Mouse (Mus musculus) CH12.LX (cell line): ENCODE measurements at regions not wholly inside any gene's neighbourhood (a gene's known extent, or its start where the extent isn't known, plus 50 kb on each side); places are given as distances from the start of the nearest gene placed in this dataset.
A peak's percentile ranks its signal among the peaks of the same experiment; 100 is the strongest.

Experiments used
- DNase-seq: peaks from one replicate; pipeline ENCODE4 v3.0.0-alpha.2; 2013; ENCODE audit errors: extremely low read depth
- H3K27ac ChIP-seq: 2 replicates; pipeline ENCODE4 v1.5.1; 2012; ENCODE audit warnings: low read depth, mild to moderate bottlenecking, control low read depth, moderate library complexity; ENCODE audit not compliant: insufficient read depth
- H3K27me3 ChIP-seq: replicated peaks from 2 replicates; pipeline ENCODE3; 2012; ENCODE audit warnings: inconsistent platforms
- H3K36me3 ChIP-seq, 2 experiments: replicated peaks in 1 of 2; 2 replicates each; pipeline versions ENCODE3 to v1.6.1; 2012; ENCODE audit warnings: inconsistent platforms in 1 of 2, low read length in 1 of 2, mild to moderate bottlenecking in 1 of 2, mixed read lengths in 1 of 2, moderate library complexity in 1 of 2; ENCODE audit not compliant: control insufficient read depth in 1 of 2, insufficient read depth in 1 of 2
- H3K4me1 ChIP-seq, 2 experiments: 2 replicates each; pipeline ENCODE4 v1.6.1; 2012; ENCODE audit warnings: inconsistent platforms in 1 of 2, moderate library complexity in 1 of 2; ENCODE audit not compliant: insufficient read depth in 2 of 2, control insufficient read depth in 1 of 2
- H3K4me2 ChIP-seq: 2 replicates; pipeline ENCODE4 v1.6.1; 2012; ENCODE audit warnings: low read depth, mild to moderate bottlenecking, control low read depth; ENCODE audit not compliant: poor library complexity, insufficient read depth, severe bottlenecking
- H3K4me3 ChIP-seq, 3 experiments: fragments of 150-350 bp in 1 of 3; sonication (generic) in 1 of 3; replicated peaks in 1 of 3; 2 replicates each; pipeline versions ENCODE3 to v1.5.1; 2011 to 2012; ENCODE audit warnings: low read depth in 2 of 3, low read length in 2 of 3, mild to moderate bottlenecking in 2 of 3, moderate library complexity in 2 of 3, control low read depth in 1 of 3, improper control_type of control experiment in 1 of 3, inconsistent platforms in 1 of 3, mixed read lengths in 1 of 3; ENCODE audit not compliant: poor library complexity in 1 of 3
- H3K79me2 ChIP-seq: replicated peaks from 2 replicates; pipeline ENCODE4 v1.6.1; 2012; ENCODE audit warnings: mild to moderate bottlenecking, moderate library complexity; ENCODE audit not compliant: control insufficient read depth, poor library complexity, insufficient read depth, severe bottlenecking; ENCODE audit errors: extremely low read depth
- H3K9ac ChIP-seq: 2 replicates; pipeline ENCODE4 v1.6.1; 2012; ENCODE audit warnings: low read depth, mild to moderate bottlenecking, control low read depth, moderate library complexity; ENCODE audit not compliant: insufficient read depth
- H3K9me3 ChIP-seq: replicated peaks from 2 replicates; pipeline ENCODE3; 2012; ENCODE audit warnings: low read length, inconsistent platforms, mixed read lengths
- CHD2 ChIP-seq: IDR thresholded peaks from 2 replicates; pipeline ENCODE4 v1.6.1; 2011; ENCODE audit warnings: low read length, improper control_type of control experiment
- E2F4 ChIP-seq: IDR thresholded peaks from 2 replicates; pipeline ENCODE4 v1.6.1; 2011; ENCODE audit warnings: low read depth, low read length, improper control_type of control experiment; ENCODE audit not compliant: insufficient replicate concordance
- EP300 ChIP-seq: IDR thresholded peaks from 2 replicates; pipeline ENCODE4 v1.6.1; 2011; ENCODE audit warnings: low read length, improper control_type of control experiment
- GABPA ChIP-seq: IDR thresholded peaks from 2 replicates; pipeline ENCODE4 v1.6.1; 2012; ENCODE audit warnings: low read depth, low read length, improper control_type of control experiment, inconsistent platforms; ENCODE audit not compliant: insufficient replicate concordance
- HCFC1 ChIP-seq: IDR thresholded peaks from 2 replicates; pipeline ENCODE4 v1.6.1; 2012; ENCODE audit warnings: low read depth, mild to moderate bottlenecking, inconsistent platforms, low read length, improper control_type of control experiment
- IRF4 ChIP-seq: IDR thresholded peaks from 2 replicates; pipeline ENCODE4 v1.6.1; 2014; ENCODE audit warnings: low read depth, mild to moderate bottlenecking, inconsistent platforms, low read length, improper control_type of control experiment
- JUND ChIP-seq: conservative IDR thresholded peaks from 2 replicates; pipeline ENCODE4 v1.6.1; 2011; ENCODE audit warnings: low read depth, low read length, improper control_type of control experiment
- KAT2A ChIP-seq: IDR thresholded peaks from 2 replicates; pipeline ENCODE4 v1.6.1; 2012; ENCODE audit warnings: low read length, improper control_type of control experiment, inconsistent platforms; ENCODE audit not compliant: insufficient replicate concordance
- MAFK ChIP-seq: IDR thresholded peaks from 2 replicates; pipeline ENCODE4 v1.6.1; 2011; ENCODE audit warnings: low read length, improper control_type of control experiment; ENCODE audit not compliant: insufficient replicate concordance
- MAX ChIP-seq: IDR thresholded peaks from 2 replicates; pipeline ENCODE4 v1.6.1; 2011; ENCODE audit warnings: low read length, improper control_type of control experiment
- MAZ ChIP-seq: IDR thresholded peaks from 2 replicates; pipeline ENCODE4 v1.6.1; 2012; ENCODE audit warnings: low read depth, mild to moderate bottlenecking, inconsistent platforms, low read length, improper control_type of control experiment, moderate library complexity
- MEF2A ChIP-seq: IDR thresholded peaks from 2 replicates; pipeline ENCODE4 v1.6.1; 2014; ENCODE audit warnings: low read depth, mild to moderate bottlenecking, inconsistent platforms, low read length, improper control_type of control experiment, borderline replicate concordance
- MXI1 ChIP-seq: IDR thresholded peaks from 2 replicates; pipeline ENCODE4 v1.6.1; 2011; ENCODE audit warnings: mild to moderate bottlenecking, low read depth, low read length, improper control_type of control experiment
- NELFE ChIP-seq: IDR thresholded peaks from 2 replicates; pipeline ENCODE4 v1.6.1; 2011; ENCODE audit warnings: low read depth, low read length, improper control_type of control experiment
- NRF1 ChIP-seq: IDR thresholded peaks from 2 replicates; pipeline ENCODE4 v1.6.1; 2014; ENCODE audit warnings: low read depth, mild to moderate bottlenecking, inconsistent platforms, low read length, improper control_type of control experiment, moderate library complexity
- POLR2A ChIP-seq: IDR thresholded peaks from 2 replicates; pipeline ENCODE4 v1.6.1; 2011; ENCODE audit warnings: low read depth, mild to moderate bottlenecking, improper control_type of control experiment, low read length
- POLR2AphosphoS2 ChIP-seq: IDR thresholded peaks from 2 replicates; pipeline ENCODE4 v1.6.1; 2011; ENCODE audit warnings: low read depth, low read length, improper control_type of control experiment
- RCOR1 ChIP-seq: conservative IDR thresholded peaks from 2 replicates; pipeline ENCODE4 v1.6.1; 2012; ENCODE audit warnings: low read depth, mild to moderate bottlenecking, inconsistent platforms, low read length, improper control_type of control experiment
- TCF12 ChIP-seq: IDR thresholded peaks from 2 replicates; pipeline ENCODE4 v1.6.1; 2014; ENCODE audit warnings: low read depth, mild to moderate bottlenecking, inconsistent platforms, low read length, improper control_type of control experiment
- USF1 ChIP-seq: IDR thresholded peaks from 2 replicates; pipeline ENCODE4 v1.6.1; 2014; ENCODE audit warnings: low read depth, mild to moderate bottlenecking, inconsistent platforms, low read length, improper control_type of control experiment
- ZC3H11A ChIP-seq: IDR thresholded peaks from 2 replicates; pipeline ENCODE4 v1.6.1; 2012; ENCODE audit warnings: low read depth, mild to moderate bottlenecking, inconsistent platforms, low read length, improper control_type of control experiment
- ZMIZ1 ChIP-seq: IDR thresholded peaks from 2 replicates; pipeline ENCODE4 v1.6.1; 2012; ENCODE audit warnings: low read depth, mild to moderate bottlenecking, inconsistent platforms, low read length, improper control_type of control experiment
- ZNF384 ChIP-seq: IDR thresholded peaks from 2 replicates; pipeline ENCODE4 v1.6.1; 2012; ENCODE audit warnings: low read depth, low read length, improper control_type of control experiment, inconsistent platforms
- dilution Hi-C: fragments of 300-500 bp; cut with MboI; formaldehyde crosslinking; loops from 2 replicates; pipeline ENCODE4 v1.14.3; 2020; ENCODE audit warnings: low sequenced_read_pairs; ENCODE audit not compliant: extremely low pct_unique_long_range_greater_than_20kb, extremely low pct_ligation_motif_present
- in situ Hi-C: fragments of 300-500 bp; cut with MboI; formaldehyde crosslinking; loops from 3 replicates; pipeline ENCODE4 v1.14.3; 2019; ENCODE audit warnings: low sequenced_read_pairs, low pct_ligation_motif_present, low pct_unique_long_range_greater_than_20kb, mixed read lengths

GRCm38 (mm10) chr6:31112293-31113077, 153.6 kb upstream of the Klf14 start (continued):
- peak; percentile 82 for TF ChIP-seq USF1
- TF ChIP-seq POLR2AphosphoS2: no peak
- no peak for TF ChIP-seq ZC3H11A
- peak; percentile 86 for TF ChIP-seq MAX
- TF ChIP-seq EP300: no peak
- no peak for TF ChIP-seq ZNF384
- no peak for TF ChIP-seq MAZ

DNA sequence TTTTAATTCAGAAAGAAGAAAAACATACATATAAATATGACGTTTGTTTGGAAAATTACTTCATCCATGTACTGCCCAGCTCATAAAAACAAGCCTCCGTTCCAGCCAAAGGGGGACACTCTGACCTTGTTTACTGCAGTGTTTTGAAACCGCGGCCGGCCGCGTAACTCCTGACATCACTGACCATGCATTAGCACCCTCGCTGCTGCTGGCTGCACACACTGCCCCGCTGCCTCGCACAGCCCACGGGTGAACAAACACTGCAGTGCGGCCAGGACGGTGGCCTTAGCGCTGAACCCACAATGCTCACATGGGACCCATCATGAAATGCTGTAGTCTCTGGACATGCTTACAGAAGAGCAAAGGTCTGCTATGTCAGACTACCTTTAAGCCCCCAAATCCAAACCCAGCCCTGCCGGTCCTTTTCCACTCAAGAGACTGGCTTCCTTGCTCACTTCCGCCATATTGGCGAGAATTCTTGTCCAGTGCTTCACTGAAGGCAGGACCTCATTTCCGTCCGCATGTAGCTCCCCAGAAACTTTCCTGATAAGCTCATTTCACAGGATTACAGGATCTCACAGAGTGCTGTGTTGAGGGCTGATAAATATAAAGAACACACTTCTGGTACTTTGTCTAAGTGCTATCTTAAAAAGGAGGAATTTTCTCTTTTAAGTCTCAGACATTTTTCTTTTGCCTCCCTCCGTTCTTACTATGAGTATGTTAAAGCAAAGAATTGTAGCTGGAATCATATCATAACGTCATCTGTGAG, 154.9 kb upstream of the Klf14 start:
- peaks cover 10% of the 10 kb centered on the region for H3K9me3 ChIP-seq
- H3K4me1 ChIP-seq: peaks cover 37 to 95% of the 10 kb centered on the region in 2 experiments
- peak overlapping the region; percentile 99 for H3K4me2 ChIP-seq
- peaks cover 29 to 84% of the 10 kb centered on the region in 2 experiments for H3K36me3 ChIP-seq
- TF ChIP-seq NRF1 (0 out of 2 replicates have a peak, but pooled peaks have one; percentile 7), MXI1 (peak; percentile 30; the same call in 1 of the 2 replicates), RCOR1 (no peak)
- H3K9ac ChIP-seq: peak overlapping the region; percentile 70
- peaks cover 93% of the 10 kb centered on the region for H3K79me2 ChIP-seq
- H3K27me3 ChIP-seq: no peaks in the 10 kb centered on the region
- DNase-seq: no peak
- in situ Hi-C loops (no loop called here), dilution Hi-C loops (no loop called here)
- peak overlapping the region; percentile 23 to 73 (median 39) for H3K4me3 ChIP-seq
- peak overlapping the region; percentile 86 for H3K27ac ChIP-seq

DNA sequence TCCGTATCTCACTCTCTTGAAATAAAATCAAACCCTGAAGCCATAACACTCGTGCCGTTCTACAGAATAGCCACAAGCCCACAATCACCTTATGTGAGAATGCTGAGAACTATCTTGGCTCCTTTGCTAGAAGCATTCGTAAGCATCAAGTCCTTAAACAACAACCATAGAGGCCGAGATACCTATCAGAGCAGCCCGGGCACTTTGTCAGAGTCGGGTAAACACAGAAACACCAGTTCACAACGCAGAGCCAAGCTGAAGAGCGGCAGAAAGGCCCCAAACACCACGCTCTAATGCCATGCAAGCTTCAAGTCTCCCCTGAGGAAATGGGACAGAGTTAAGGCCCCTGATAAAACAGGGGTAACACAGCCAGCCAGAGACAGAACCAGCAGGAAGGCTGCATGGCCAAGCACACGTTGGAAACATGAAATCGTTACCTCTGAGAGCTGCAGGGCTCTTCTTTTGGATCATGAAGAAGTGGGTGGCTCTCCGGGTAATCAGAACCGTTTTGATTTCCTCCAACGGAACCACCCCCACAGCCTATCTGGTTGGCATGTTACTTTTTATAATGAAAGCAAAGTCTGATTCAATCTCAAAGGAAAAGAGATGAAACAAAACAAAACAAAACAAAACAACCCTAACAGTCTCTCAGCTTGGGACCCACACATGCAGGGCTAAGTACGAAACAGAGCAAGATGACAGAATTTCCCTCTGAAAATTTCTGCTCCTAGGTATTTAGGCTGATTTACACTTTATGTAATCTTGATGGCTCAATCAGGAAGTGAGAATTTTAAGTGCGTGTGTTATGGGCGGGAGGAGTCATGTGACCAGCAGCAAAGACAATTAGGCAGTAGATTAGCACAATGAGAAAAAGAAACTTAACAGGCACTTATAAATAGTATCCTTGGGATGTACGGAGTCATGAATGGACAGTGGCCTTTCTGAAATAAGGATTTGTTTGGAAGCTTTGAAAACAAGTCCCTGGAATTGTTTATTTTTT, 155.8 kb upstream of the Klf14 start:
- DNase-seq: no peak
- peaks cover 93% of the 10 kb centered on the region for H3K79me2 ChIP-seq
- H3K9me3 ChIP-seq: peaks cover 4% of the 10 kb centered on the region
- H3K9ac ChIP-seq: peak overlapping the region; percentile 70; the same call in 1 of the 2 replicates
- in situ Hi-C loops (no loop called here), dilution Hi-C loops (no loop called here)
- peaks cover 34 to 95% of the 10 kb centered on the region in 2 experiments for H3K4me1 ChIP-seq
- H3K4me2 ChIP-seq: peak overlapping the region; percentile 99
- H3K36me3 ChIP-seq: peaks cover 26 to 84% of the 10 kb centered on the region in 2 experiments
- H3K27ac ChIP-seq: peak overlapping the region; percentile 70
- peak overlapping the region; percentile 23 to 39 (median 26) for H3K4me3 ChIP-seq
- no peaks in the 10 kb centered on the region for H3K27me3 ChIP-seq
- TF ChIP-seq CHD2 (no peak), MAX (peak; percentile 69), TCF12 (no peak), USF1 (peak; percentile 82), MAFK (no peak), ZC3H11A (no peak), NELFE (no peak), EP300 (peak; percentile 49; the same call in 1 of the 2 replicates), IRF4 (peak; percentile 60), E2F4 (no peak), KAT2A (no peak), MEF2A (0 out of 2 replicates have a peak, but pooled peaks have one; percentile 42), POLR2A (0 out of 2 replicates have a peak, but pooled peaks have one; percentile 15), ZMIZ1 (no peak), GABPA (no peak), HCFC1 (no peak), JUND (no peak)
